Mouse (Mus musculus) CH12.LX (cell line): ENCODE data around the gene Ebf4. TPM values are rescaled to one million over a fixed set of nuclear protein-coding genes. Genes with fewer than 3 reads are reported as not detected.
A peak's percentile ranks its signal among the peaks of the same experiment; 100 is the strongest.

Experiments
- DNase-seq: peaks from one replicate; pipeline ENCODE4 v3.0.0-alpha.2; 2013; ENCODE audit errors: extremely low read depth
- H3K27ac ChIP-seq: 2 replicates; pipeline ENCODE4 v1.5.1; 2012; ENCODE audit warnings: low read depth, mild to moderate bottlenecking, control low read depth, moderate library complexity; ENCODE audit not compliant: insufficient read depth
- H3K27me3 ChIP-seq: replicated peaks from 2 replicates; pipeline ENCODE3; 2012; ENCODE audit warnings: inconsistent platforms
- H3K36me3 ChIP-seq, 2 experiments: replicated peaks in 1 of 2; 2 replicates each; pipeline versions ENCODE3 to v1.6.1; 2012; ENCODE audit warnings: inconsistent platforms in 1 of 2, low read length in 1 of 2, mild to moderate bottlenecking in 1 of 2, mixed read lengths in 1 of 2, moderate library complexity in 1 of 2; ENCODE audit not compliant: control insufficient read depth in 1 of 2, insufficient read depth in 1 of 2
- H3K4me1 ChIP-seq, 2 experiments: 2 replicates each; pipeline ENCODE4 v1.6.1; 2012; ENCODE audit warnings: inconsistent platforms in 1 of 2, moderate library complexity in 1 of 2; ENCODE audit not compliant: insufficient read depth in 2 of 2, control insufficient read depth in 1 of 2
- H3K4me2 ChIP-seq: 2 replicates; pipeline ENCODE4 v1.6.1; 2012; ENCODE audit warnings: low read depth, mild to moderate bottlenecking, control low read depth; ENCODE audit not compliant: poor library complexity, insufficient read depth, severe bottlenecking
- H3K4me3 ChIP-seq, 3 experiments: fragments of 150-350 bp in 1 of 3; sonication (generic) in 1 of 3; replicated peaks in 1 of 3; 2 replicates each; pipeline versions ENCODE3 to v1.5.1; 2011 to 2012; ENCODE audit warnings: low read depth in 2 of 3, low read length in 2 of 3, mild to moderate bottlenecking in 2 of 3, moderate library complexity in 2 of 3, control low read depth in 1 of 3, improper control_type of control experiment in 1 of 3, inconsistent platforms in 1 of 3, mixed read lengths in 1 of 3; ENCODE audit not compliant: poor library complexity in 1 of 3
- H3K79me2 ChIP-seq: replicated peaks from 2 replicates; pipeline ENCODE4 v1.6.1; 2012; ENCODE audit warnings: mild to moderate bottlenecking, moderate library complexity; ENCODE audit not compliant: control insufficient read depth, poor library complexity, insufficient read depth, severe bottlenecking; ENCODE audit errors: extremely low read depth
- H3K9ac ChIP-seq: 2 replicates; pipeline ENCODE4 v1.6.1; 2012; ENCODE audit warnings: low read depth, mild to moderate bottlenecking, control low read depth, moderate library complexity; ENCODE audit not compliant: insufficient read depth
- H3K9me3 ChIP-seq: replicated peaks from 2 replicates; pipeline ENCODE3; 2012; ENCODE audit warnings: low read length, inconsistent platforms, mixed read lengths
- BHLHE40 ChIP-seq: IDR thresholded peaks from 2 replicates; pipeline ENCODE4 v1.6.1; 2011; ENCODE audit warnings: mild to moderate bottlenecking, low read depth, low read length, improper control_type of control experiment
- CHD1 ChIP-seq: IDR thresholded peaks from 2 replicates; pipeline ENCODE4 v1.6.1; 2012; ENCODE audit warnings: low read depth, low read length, improper control_type of control experiment, inconsistent platforms
- CHD2 ChIP-seq: IDR thresholded peaks from 2 replicates; pipeline ENCODE4 v1.6.1; 2011; ENCODE audit warnings: low read length, improper control_type of control experiment
- E2F4 ChIP-seq: IDR thresholded peaks from 2 replicates; pipeline ENCODE4 v1.6.1; 2011; ENCODE audit warnings: low read depth, low read length, improper control_type of control experiment; ENCODE audit not compliant: insufficient replicate concordance
- ELF1 ChIP-seq: IDR thresholded peaks from 2 replicates; pipeline ENCODE4 v1.6.1; 2014; ENCODE audit warnings: low read depth, mild to moderate bottlenecking, inconsistent platforms, low read length, improper control_type of control experiment
- GABPA ChIP-seq: IDR thresholded peaks from 2 replicates; pipeline ENCODE4 v1.6.1; 2012; ENCODE audit warnings: low read depth, low read length, improper control_type of control experiment, inconsistent platforms; ENCODE audit not compliant: insufficient replicate concordance
- IRF4 ChIP-seq: IDR thresholded peaks from 2 replicates; pipeline ENCODE4 v1.6.1; 2014; ENCODE audit warnings: low read depth, mild to moderate bottlenecking, inconsistent platforms, low read length, improper control_type of control experiment
- JUN ChIP-seq: IDR thresholded peaks from 2 replicates; pipeline ENCODE4 v1.6.1; 2011; ENCODE audit warnings: low read depth, mild to moderate bottlenecking, low read length, improper control_type of control experiment, moderate library complexity; ENCODE audit not compliant: insufficient read depth
- JUND ChIP-seq: conservative IDR thresholded peaks from 2 replicates; pipeline ENCODE4 v1.6.1; 2011; ENCODE audit warnings: low read depth, low read length, improper control_type of control experiment
- MAFK ChIP-seq: IDR thresholded peaks from 2 replicates; pipeline ENCODE4 v1.6.1; 2011; ENCODE audit warnings: low read length, improper control_type of control experiment; ENCODE audit not compliant: insufficient replicate concordance
- MAZ ChIP-seq: IDR thresholded peaks from 2 replicates; pipeline ENCODE4 v1.6.1; 2012; ENCODE audit warnings: low read depth, mild to moderate bottlenecking, inconsistent platforms, low read length, improper control_type of control experiment, moderate library complexity
- MEF2A ChIP-seq: IDR thresholded peaks from 2 replicates; pipeline ENCODE4 v1.6.1; 2014; ENCODE audit warnings: low read depth, mild to moderate bottlenecking, inconsistent platforms, low read length, improper control_type of control experiment, borderline replicate concordance
- MXI1 ChIP-seq: IDR thresholded peaks from 2 replicates; pipeline ENCODE4 v1.6.1; 2011; ENCODE audit warnings: mild to moderate bottlenecking, low read depth, low read length, improper control_type of control experiment
- NELFE ChIP-seq: IDR thresholded peaks from 2 replicates; pipeline ENCODE4 v1.6.1; 2011; ENCODE audit warnings: low read depth, low read length, improper control_type of control experiment
- NRF1 ChIP-seq: IDR thresholded peaks from 2 replicates; pipeline ENCODE4 v1.6.1; 2014; ENCODE audit warnings: low read depth, mild to moderate bottlenecking, inconsistent platforms, low read length, improper control_type of control experiment, moderate library complexity
- PAX5 ChIP-seq: IDR thresholded peaks from 2 replicates; pipeline ENCODE4 v1.6.1; 2012; ENCODE audit warnings: low read length, inconsistent platforms, mixed read lengths
- POLR2AphosphoS2 ChIP-seq: IDR thresholded peaks from 2 replicates; pipeline ENCODE4 v1.6.1; 2011; ENCODE audit warnings: low read depth, low read length, improper control_type of control experiment
- RCOR1 ChIP-seq: conservative IDR thresholded peaks from 2 replicates; pipeline ENCODE4 v1.6.1; 2012; ENCODE audit warnings: low read depth, mild to moderate bottlenecking, inconsistent platforms, low read length, improper control_type of control experiment
- SIN3A ChIP-seq: IDR thresholded peaks from 2 replicates; pipeline ENCODE4 v1.6.1; 2012; ENCODE audit warnings: low read length, improper control_type of control experiment, inconsistent platforms
- TCF12 ChIP-seq: IDR thresholded peaks from 2 replicates; pipeline ENCODE4 v1.6.1; 2014; ENCODE audit warnings: low read depth, mild to moderate bottlenecking, inconsistent platforms, low read length, improper control_type of control experiment
- USF1 ChIP-seq: IDR thresholded peaks from 2 replicates; pipeline ENCODE4 v1.6.1; 2014; ENCODE audit warnings: low read depth, mild to moderate bottlenecking, inconsistent platforms, low read length, improper control_type of control experiment
- ZKSCAN1 ChIP-seq: IDR thresholded peaks from 2 replicates; pipeline ENCODE4 v1.6.1; 2012; ENCODE audit warnings: low read depth, inconsistent platforms, low read length, improper control_type of control experiment, borderline replicate concordance
- dilution Hi-C: fragments of 300-500 bp; cut with MboI; formaldehyde crosslinking; loops from 2 replicates; pipeline ENCODE4 v1.14.3; 2020; ENCODE audit warnings: low sequenced_read_pairs; ENCODE audit not compliant: extremely low pct_unique_long_range_greater_than_20kb, extremely low pct_ligation_motif_present
- in situ Hi-C: fragments of 300-500 bp; cut with MboI; formaldehyde crosslinking; loops from 3 replicates; pipeline ENCODE4 v1.14.3; 2019; ENCODE audit warnings: low sequenced_read_pairs, low pct_ligation_motif_present, low pct_unique_long_range_greater_than_20kb, mixed read lengths
- polyA plus RNA-seq: library from polyadenylated mRNA; unstranded; fragments of >175 nt; gene quantifications from 2 replicates; pipeline ENCODE4 v1.2.1, GENCODE M21; 2012; ENCODE audit warnings: low read depth; ENCODE audit not compliant: insufficient read length
- total RNA-seq, 2 experiments: library from RNA; depleted of rRNA; stranded (reverse); fragments of 300-350 nt in 1 of 2; fragments of >200 nt in 1 of 2; gene quantifications; 2 replicates each; pipeline ENCODE4 v1.2.3; 2012 to 2014

Gene Ebf4
- total and polyA plus RNA-seq, 3 experiments, result 0.13 TPM; not detected in 2

DNA sequence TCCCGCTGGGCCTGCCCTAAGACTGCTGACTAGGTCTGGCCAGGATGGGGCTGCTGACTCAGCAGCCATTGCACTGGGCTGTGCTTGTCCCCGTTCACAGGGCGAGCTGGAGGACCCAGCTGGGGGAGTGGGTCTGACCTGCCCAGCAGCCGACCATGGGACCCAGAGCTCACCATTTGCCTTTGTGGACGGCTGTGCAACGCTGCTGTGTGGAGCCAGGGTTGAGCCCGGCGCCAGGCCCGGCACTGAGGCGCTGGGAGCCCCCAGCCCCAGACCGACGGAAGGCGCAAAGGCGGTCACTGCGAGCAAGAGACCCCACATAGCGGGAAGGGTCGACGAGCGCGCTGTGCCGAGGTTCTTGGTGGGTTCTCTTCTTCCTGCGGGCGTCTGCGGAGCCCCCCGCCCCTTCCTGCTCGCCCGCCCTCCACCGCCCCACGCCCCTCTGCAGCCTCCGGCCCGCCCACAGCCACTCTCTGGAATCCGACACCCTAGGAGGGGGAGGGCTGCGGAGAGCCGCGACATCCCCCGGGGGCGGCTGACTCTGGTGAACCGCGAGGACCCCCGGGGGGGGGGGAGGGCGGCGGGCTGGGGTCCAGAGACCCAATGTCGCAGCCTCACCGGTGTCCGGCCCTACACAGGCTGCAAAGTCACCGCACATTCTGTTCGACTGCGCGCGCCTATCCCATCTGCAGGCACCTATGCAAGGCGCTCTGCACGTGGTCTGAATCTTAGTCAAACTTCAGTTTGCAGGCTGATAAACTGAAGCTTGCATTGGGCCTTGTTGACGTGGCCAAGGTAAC is 102.4 kb downstream of the Ebf4 start, which contains the start of gene Cpxm1:
Gene Cpxm1, minus strand, starts transcription at position 389 of the 800 bp plus-strand sequence.
- H3K27me3 ChIP-seq, result no peaks in the 10 kb centered on the region
- H3K4me1 ChIP-seq, result peaks cover 0 to 5% of the 10 kb centered on the region in 2 experiments; a peak in 2 of 4 replicates
- H3K27ac ChIP-seq, result no peak within 1 kb of the TSS
- no peak for DNase-seq
- H3K36me3 ChIP-seq, result no peaks in the 10 kb centered on the region
- no peak within 1 kb of the TSS for H3K4me3 ChIP-seq
- no peak within 1 kb of the TSS for H3K9ac ChIP-seq
- in situ Hi-C loops (no loop called here), dilution Hi-C loops (no loop called here)
- TF ChIP-seq POLR2AphosphoS2, result no peak
- TF ChIP-seq CHD2, result no peak
- TF ChIP-seq MAFK, result peak; percentile 25; the same call in 1 of the 2 replicates
- TF ChIP-seq ZKSCAN1, result no peak
- no peak for TF ChIP-seq USF1
- TF ChIP-seq, all 38 proteins: peak for 1
- Histone ChIP-seq H3K79me2 (no peaks in the 10 kb centered on the region), H3K9me3 (no peaks in the 10 kb centered on the region), H3K4me2 (no peak within 1 kb of the TSS)

- no peaks in the 10 kb centered on the region for H3K4me1 ChIP-seq
- H3K9ac ChIP-seq, result no peak overlapping the region
- no peak for TF ChIP-seq MEF2A
- no peak for TF ChIP-seq JUN
- TF ChIP-seq MAZ, result no peak
- TF ChIP-seq CHD1, result no peak
- TF ChIP-seq MAFK, result no peak
- no peak for TF ChIP-seq NELFE
- no peak for TF ChIP-seq GABPA
- TF ChIP-seq NRF1, result no peak
- no peak for TF ChIP-seq SIN3A
- no peak for TF ChIP-seq E2F4
- TF ChIP-seq PAX5, result no peak
- TF ChIP-seq IRF4, result no peak
- TF ChIP-seq MXI1, result no peak
- TF ChIP-seq ELF1, result no peak
- TF ChIP-seq BHLHE40, result no peak
- no peak for TF ChIP-seq JUND
- no peak for TF ChIP-seq TCF12
- no peak for TF ChIP-seq RCOR1
- H3K27ac ChIP-seq, result no peak overlapping the region
- in situ Hi-C loops (no loop called here), dilution Hi-C loops (no loop called here)
- H3K36me3 ChIP-seq, result no peaks in the 10 kb centered on the region
- no peaks in the 10 kb centered on the region for H3K79me2 ChIP-seq
- H3K4me3 ChIP-seq, result no peak overlapping the region
- no peak overlapping the region for H3K4me2 ChIP-seq
- no peaks in the 10 kb centered on the region for H3K27me3 ChIP-seq
- no peaks in the 10 kb centered on the region for H3K9me3 ChIP-seq
- DNase-seq, result no peak
Observed at GRCm38 (mm10) chr2:130398091-130398490, 103.1 kb downstream of the Ebf4 start.
